Mouse (Mus musculus): ENCODE measurements around the gene Uaca.
A peak's percentile ranks its signal among the peaks of the same experiment; 100 is the strongest.
"Not testable (repeated sequence)": the region's sequence is repeated elsewhere in the genome, so short reads cannot be mapped to it uniquely, and the experiment has no call there.

Gene Uaca

DNA sequence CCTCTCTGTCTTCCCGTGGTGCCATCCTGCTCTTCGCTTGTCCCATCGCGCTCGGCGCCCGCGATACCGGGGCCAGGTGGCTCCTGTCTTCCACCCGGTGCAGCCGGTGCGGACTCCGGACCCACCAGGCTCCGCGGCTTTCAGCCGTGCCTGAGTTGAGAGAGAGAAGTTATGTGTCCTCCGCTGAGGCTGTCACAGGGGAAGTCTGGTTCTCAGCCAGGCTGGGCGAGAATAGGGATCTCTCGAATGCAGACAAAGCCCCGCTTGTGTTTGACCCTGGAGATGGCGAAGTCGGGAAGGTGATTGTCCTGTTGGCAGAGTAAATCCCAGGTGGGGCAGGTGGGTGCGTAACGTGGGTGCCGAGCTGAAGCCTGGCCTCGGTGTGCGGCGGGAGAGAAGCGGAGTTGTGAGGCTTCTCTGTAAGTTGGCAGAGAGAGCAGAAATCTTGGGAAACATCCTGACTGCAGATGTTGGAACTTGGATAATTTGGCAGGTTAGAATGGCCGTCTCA lies 554 bp downstream of the Uaca start:
- DNase-seq (ENCODE audit: low spot score in 2 of 2): peak; percentile 46 to 51

DNA sequence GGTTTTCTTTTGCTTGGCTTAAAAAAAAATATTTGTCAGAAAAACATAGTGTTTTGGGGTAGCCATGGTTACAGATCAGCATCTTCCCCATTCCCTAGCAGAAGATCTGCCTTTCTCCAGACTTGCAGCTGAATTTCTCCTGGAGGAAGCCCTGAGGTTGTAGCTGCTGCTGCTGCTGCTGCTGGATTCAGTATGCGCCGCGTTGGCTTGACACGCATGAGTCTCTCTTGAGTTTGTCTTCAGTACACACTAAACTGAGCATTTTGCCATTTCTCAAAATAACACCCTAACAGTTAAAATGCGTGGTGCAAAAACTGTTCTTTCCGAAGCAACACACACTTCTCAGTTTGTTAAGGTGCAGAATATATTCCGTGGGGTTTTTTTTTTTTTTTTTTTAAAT lies 1.7 kb downstream of the Uaca start:
- DNase-seq (ENCODE audit: low spot score in 2 of 2): no peak

DNA sequence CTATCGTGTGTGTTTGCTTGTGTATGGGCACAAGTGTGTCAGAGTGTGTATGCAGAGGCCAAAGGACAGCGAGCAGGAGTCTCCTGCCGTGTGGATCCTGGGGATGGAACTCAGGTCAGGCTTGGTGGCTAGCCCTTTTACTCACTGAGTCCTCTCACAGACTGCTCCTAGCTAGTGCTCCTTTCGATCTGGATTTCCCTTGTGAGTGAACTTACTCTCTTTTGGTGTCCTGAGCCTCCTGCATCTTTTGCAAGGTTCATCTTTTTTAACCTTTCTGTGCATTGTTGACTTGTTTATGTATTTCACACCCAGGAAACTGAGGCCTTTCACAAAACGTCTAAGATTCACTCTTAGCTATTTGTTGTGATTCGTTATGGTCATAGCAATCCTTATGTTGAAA lies 2.8 kb downstream of the Uaca start:
- no peak for DNase-seq (ENCODE audit: low spot score in 2 of 2)

DNA sequence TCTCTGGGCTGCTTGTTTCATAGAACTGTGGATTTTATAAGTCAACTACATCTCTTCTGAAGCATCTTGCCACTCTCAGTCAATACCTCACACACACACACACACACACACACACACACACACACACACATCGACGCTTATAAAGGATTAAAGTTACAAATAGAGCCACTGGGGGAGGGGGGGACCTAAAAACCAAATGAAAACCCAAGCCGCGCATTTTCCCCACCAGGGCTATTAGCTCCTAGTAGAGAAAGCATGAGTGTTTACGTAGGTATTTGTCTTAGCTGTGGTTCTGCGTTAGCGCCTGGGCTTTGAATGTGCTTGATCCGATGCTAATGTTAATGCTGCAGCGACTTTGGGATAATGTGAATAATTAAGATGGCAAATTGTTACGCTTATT lies 4.7 kb downstream of the Uaca start:
- no peak for DNase-seq (ENCODE audit: low spot score in 2 of 2)

DNA sequence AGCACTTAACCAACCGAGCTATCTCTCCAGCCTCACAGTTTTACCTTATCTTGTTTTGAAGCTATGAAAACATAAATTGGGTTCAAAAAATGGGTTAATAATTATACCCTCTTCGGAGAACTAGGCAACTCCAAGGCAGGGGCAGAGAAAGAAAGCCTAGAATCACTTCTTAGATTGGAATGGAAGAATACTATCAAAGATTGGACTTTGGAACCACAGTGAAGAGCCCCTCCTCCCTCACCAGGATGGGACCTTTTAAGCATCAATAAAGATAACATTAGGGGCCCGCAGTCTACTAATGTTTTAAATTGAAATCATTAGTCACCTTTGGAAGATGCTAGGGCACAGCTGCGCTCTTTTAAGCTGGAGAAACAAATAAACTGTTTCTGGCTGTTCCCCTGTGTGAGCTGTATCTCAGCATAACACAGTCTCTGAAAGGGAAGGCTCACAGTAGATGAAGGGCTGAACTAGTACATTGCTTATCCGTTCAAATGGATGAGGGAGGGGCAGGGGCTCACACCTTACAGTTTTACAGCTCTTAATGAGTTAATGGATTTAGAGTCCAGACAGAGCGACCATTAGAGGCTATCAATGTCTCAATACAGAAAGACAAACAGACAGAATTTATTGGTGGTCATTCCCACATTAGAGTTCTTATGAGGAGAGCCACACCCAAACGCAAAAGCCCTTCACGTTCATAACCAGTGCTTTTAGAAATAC lies 6.5 kb downstream of the Uaca start:
- DNase-seq (ENCODE audit: low spot score in 2 of 2): no peak

DNA sequence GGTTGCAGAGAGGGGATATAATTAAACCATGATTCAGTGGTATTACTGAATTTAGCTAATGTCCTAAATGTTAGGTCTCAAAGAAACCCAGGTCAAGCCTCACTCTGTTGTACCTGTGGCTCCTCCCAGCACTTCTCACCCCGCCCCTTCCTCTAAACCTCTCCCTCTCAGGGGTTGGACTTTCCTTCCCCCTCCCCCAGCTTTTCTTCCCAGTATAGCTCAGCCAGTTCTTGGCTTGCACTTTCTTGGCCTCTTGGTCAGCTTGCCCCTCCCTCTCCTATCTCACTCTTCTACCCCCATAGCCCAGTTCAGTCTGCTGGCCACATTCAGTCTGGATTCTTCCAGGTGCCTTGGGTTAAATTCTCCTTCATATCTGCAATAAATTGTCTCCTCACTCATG lies 7.4 kb downstream of the Uaca start:
- DNase-seq (ENCODE audit: low spot score in 2 of 2): no peak

DNA sequence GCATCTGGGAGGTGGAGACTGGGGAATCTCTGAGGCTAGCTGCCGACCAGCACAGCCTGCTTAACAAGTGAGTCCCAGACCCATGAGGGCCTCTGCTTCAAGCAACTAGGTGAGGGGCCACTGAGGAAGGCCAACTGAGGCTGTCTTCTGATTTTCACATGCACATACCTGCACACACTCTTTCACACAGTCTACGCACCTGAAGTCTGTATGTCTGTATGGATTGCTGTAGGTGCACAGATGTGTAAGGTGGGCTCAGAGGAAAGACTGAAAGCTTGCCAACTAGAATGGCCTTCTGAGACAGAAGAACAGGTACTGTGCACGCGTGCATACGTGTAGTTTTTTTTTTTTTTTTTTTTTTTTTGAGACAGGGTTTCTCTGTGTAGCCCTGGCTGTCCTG lies 8.0 kb downstream of the Uaca start:
- DNase-seq (ENCODE audit: low spot score in 2 of 2): no peak

DNA sequence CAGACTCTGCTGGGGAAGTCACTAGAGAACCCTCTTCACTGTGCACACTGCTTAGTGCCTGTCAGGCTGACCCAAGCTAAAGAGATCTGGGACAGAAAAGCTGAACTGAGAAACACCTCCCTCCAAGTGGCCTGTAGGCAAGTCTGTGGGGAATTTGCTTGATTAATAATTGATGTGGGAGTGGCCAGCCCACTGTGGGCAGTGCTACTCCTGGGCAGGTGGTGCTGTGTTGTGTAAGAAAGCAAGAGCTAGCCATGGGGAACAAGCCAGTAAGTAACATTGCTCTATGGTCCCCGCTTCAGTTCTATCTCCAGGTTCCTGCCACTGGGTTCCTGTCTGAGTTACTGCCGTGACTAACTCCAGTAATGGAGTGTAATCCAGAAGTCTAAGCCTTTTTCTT lies 11.7 kb downstream of the Uaca start:
- no peak for DNase-seq (ENCODE audit: low spot score in 2 of 2)

DNA sequence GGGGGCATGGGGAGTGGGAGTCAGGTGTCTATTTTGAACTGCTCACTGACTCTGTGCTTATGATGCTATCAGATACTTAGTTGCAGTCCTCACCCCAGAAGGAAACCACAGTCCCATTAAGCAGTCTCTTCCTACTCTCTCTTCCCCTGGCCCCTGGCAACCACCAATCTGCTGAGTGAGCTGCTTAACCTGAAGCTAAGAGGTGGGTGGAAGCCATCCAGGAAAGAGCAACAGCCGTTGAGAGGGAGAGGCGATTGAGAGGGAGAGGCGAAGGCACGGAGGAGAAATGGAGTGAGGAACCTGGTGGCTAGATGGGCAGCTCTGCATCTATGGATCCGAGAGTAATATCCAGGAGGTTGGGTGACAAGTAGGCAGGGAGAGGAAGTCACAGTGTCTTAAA lies 13.7 kb downstream of the Uaca start:
- DNase-seq (ENCODE audit: low spot score in 2 of 2): no peak

DNA sequence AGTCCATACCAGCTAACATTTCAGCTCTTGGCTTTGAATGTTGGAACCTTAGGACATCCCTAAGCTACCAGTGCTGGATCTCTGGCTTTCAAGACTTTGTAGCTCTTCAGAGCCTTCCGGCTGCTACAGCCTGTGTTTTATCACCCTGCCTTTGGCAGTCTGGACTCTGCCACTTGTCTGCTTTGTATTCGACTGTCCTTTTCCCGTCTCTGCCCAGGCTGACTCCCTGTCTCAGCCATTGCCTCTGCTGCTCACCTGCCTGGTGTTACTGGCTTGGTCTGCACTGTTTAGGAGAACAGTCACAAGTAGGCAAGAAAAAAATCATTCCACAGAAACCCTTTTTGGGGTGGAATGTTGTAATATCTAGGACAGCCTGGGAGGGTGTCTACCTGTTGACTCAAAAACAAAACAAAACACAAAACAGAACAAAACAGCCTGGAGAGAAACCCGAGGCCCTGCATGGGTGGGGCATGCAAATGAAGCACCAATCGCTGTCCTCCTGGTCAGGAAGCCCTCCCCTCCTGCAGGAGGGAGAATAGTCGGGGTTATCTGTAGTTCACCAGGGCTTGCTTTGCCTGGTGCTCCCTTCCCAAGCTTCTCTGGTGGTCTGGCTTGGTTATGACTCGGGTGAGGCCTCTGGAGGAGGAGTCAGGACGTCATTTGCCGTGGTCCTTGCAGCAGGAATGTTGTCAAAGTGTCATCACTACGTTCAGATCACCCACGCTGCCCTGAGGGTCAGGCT lies 19.0 kb downstream of the Uaca start:
- peak in 1 of 2 experiments; percentile 39 for DNase-seq (ENCODE audit: low spot score in 2 of 2)

DNA sequence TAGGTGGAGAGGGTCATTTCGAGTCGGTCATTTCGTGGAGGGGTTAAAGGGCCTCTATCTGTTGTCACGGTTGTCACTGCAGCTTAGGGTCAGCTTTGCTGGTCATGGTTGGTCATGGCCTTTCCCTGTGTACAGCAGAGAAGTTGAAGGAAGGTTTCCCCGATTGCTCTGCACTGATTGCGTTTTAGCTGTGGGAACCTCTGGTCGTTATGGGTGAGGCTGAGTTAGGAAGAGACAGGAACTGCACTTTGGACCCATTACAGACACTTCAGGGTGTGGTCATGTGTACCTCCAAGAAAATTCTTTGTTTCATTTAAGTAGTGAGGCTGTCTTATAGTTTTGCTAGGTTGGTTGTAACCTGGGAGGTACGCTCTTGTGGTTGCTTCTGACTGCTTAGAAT lies 21.2 kb downstream of the Uaca start:
- DNase-seq (ENCODE audit: low spot score in 2 of 2): no peak

DNA sequence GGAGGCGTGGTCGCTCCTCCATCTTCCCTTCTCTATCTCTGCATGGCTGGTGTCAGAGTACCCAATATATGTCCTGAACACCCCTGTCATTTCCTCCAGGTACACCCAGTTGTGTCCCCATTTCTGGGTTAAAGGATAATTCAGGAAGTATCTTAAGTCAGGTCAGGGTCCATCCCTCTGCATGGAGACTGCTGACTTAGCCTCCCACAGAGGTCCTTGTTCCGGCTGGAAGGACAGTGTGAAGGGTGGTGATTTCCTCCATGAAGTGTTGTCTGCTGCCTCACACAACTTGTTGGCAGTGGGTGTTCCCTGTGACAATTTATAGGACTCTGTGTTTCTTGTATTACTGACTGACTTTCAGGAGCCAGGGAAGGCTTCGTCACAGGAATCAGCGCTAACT lies 23.2 kb downstream of the Uaca start:
- DNase-seq (ENCODE audit: low spot score in 2 of 2): no peak

DNA sequence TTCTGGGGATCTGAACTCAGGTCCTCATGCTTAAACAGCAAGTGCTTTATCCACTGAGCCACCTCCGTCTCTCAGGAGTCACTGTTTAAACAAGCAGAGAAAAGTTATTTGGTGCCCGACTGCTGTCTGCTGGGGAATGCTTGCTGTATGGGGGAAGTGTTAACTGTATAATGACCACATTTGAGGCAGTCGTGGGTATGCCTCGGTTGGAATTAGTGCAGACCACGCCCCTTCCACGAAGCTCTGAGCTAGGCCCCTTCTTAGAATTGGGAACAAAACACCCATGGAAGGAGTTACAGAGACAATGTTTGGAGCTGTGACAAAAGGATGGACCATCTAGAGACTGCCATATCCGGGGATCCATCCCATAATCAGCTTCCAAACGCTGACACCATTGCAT lies 24.2 kb downstream of the Uaca start:
- not testable (repeated sequence) for DNase-seq (ENCODE audit: low spot score in 2 of 2)

DNA sequence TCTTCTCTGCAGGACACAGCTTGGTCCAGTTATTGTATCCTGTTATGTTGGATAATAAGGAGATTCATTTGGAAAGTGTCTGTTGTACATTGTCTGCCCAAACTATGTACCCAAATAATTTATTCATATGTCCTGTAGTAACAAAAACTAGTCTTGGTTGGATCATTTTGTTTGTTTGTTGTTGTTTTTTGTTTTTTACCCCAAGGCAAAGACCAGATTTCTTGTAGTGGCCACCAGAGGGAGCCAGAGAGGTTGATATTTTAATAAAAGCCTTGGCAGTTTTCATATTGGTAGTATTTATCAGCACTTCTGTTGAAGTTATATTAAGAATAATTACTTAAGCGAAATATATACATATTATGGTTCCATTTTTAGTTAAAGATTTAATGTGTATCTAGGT lies 25.0 kb downstream of the Uaca start:
- no peak for DNase-seq (ENCODE audit: low spot score in 2 of 2)

DNA sequence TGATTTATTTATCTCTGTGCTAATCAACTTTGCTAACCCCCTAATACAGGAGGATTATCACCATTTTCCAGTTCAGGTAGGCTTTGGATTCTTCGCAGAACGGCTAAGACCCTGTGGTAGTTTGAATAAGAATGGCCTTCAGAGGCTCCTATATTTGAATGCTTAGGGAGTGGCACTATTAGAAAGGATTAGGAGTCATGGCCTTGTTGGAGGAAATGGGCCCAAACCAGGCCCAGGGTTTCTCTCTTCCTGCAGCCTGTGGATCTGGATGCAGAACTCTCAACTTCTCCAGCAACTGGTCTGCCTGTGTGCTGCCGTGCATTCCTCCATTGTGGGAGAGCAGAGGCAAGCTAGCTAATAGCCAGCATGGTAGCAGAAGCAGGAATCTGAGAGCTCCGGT lies 27.2 kb downstream of the Uaca start:
- no peak for DNase-seq (ENCODE audit: low spot score in 2 of 2)

DNA sequence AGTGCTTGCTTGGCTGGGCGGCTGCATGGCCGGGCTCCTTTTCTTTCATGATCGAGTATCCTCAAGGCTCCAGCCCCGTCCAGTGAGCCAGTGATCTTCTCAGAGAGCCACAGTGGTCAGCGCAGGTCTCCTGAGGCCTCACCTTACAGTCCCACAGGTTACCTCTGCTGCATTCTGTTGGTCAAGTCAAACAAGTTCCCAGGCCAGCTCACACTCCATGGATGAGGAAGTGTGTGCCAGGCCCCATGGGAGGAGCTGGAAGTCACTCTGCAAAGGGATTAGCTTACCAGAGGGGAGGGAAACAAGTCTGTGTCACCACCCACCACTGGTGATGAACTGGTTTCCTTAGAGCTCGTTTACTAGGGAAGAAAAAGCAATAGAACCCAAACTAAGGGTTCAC lies 28.3 kb downstream of the Uaca start:
- no peak for DNase-seq (ENCODE audit: low spot score in 2 of 2)

DNA sequence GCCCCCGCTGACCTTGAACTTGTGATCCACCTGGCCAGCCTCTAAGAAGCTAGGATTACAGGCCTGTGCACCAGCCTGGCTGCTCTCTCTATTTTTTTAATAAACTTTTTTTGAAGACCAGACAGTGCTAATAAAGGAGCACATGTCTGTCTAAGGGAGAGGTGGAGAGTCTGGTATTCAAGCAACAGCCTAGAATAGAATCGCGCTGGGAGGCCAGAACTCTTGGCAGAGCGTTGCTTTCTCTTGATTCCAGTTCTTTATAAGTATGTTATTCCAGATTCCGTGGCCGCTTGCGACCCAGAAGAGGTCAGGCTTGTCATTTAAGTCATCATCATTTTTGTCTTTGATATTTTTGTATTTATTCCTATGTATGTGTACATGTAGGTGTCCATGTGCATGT lies 31.2 kb downstream of the Uaca start:
- no peak for DNase-seq (ENCODE audit: low spot score in 2 of 2)

DNA sequence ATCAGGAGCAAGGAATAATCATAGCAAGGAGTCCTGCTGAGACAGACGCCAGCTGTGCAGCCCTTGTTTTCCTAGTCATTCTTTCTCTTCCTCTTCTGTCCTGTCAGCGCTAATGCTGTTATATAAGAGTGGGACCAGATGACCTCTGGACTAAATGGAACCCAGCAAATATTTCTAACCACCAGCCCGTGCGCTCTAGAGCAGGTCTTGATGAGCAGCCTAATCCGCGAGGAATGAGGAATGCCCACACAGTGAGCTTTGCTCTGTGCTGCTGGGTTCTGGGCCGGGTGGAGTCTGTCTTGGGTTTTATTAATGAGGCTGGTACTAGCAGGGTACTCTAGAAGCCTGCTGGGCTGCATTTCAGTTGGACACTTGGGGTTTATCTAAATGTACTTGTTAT lies 32.4 kb downstream of the Uaca start:
- DNase-seq (ENCODE audit: low spot score in 2 of 2): no peak

DNA sequence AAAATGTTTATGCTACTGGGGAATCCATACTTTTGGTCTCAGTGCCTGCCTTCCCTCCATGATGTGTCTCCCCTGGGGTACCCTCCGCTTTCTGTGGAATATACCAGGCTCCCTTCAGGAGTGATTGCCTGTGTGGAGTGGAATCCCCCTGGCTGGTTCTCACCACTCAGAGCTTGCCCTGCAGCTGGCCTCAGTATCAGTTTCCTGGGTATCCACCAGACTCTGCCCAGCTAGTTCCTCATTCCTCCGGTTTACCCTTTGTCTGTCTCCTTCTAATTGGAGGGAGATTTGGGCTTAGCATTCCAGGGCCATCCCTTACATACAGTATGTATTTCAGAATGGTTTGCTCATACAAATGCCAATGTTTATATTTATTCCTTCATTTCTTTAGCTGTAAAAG lies 33.9 kb downstream of the Uaca start:
- DNase-seq (ENCODE audit: low spot score in 2 of 2): no peak

DNA sequence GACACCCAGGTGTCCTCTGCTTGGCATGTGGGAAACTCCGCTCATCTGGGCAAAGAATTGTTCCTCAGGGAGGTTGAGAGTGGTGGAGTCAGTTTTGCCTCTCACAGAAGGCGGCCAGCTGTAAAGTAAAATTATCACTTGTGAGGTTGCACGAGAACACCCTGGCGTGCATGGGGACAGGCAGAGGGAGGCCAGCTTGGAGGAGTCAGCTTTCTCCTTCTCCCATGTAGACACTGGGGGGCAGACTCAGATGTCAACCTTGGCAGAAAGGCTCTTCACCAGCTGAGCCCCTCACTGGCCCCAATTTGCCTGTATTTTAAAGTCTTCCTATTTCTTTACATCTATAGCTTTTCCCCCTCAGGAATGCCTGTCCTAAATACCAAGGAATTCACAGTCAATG lies 35.3 kb downstream of the Uaca start:
- no peak for DNase-seq (ENCODE audit: low spot score in 2 of 2)

DNA sequence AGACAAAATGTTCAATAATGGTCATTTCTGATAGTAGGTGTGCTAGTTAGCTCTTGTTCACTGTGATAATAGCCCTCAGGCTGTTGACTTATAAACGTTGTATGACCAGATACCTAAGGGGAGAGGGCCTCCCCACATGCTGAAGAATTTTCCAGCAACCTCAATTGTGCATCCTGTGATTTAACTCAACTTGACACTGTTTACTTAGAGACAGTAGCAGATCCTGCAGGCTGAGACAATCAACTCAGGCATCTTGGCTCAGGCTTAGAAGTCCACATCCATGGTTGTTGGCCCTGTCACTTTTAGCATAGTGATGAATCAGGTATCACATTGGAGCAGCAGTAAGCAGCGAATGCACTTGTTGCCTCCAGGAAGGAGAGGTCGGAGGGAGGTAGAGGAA lies 35.7 kb downstream of the Uaca start:
- DNase-seq (ENCODE audit: low spot score in 2 of 2): no peak

DNA sequence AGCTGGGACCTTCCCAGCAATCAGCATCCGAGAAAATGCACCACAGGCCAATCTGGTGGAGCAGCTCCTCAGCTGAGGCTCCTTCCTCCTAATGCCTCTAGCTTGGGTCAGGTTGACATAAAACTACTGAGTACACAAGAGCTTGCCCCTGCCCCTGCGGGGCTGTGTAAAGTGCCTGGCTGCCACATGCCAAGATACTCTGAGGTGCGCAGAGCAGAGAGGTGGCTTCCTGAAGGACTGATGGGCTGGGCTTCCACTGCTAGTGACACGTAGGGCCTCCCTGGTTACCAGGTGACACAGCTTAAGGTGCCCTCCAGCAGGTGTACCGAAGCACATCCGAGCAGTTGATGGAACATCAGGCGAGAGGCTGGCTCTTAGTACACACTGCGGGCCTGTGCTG lies 37.9 kb downstream of the Uaca start:
- DNase-seq (ENCODE audit: low spot score in 2 of 2): no peak

DNA sequence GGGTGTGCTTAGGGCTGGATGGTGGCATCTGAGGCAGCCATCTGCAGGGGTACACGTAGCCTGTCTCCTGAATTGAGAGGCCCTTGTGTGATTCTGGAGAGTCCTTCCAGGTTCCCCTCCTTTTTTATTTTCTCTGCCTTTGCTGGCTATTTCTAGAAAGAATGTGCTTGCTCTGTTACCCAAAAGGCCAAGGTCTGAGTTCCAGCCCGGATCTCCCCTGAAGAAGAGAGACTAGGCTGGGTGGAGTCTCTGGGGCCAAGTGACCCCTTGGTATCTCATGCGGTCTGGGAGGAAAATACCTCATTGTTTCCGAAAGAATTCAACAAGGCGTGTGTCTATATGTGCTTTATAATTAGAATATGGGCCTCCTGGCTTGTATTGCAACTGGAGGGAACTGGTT lies 41.8 kb downstream of the Uaca start:
- no peak for DNase-seq (ENCODE audit: low spot score in 2 of 2)

DNA sequence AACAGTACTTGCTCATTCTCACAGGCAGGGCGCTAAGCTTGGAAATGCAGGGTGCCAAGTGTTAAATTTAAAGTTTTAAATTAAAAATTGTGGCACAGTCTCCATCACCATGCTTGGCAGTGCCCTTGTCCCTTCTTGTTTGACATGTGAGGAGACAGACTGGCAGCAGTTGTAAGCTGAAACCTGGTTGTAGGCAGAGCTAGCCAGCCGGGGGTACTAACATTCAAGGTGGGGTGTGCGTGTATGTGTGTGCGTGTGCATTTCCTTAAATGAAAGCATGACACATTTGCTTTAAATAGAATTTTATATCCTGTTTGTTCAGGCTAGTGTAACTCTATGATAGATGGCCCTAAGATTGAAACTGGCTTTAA lies 42.7 kb downstream of the Uaca start:
- no peak for DNase-seq (ENCODE audit: low spot score in 2 of 2)

Data from urinary bladder, postnatal 36 days (tissue).